Mouse (Mus musculus) thymus, adult 2 months (tissue): ENCODE measurements around the gene Cacna1e.

ENCODE experiments used
- CTCF ChIP-seq: fragments of 200-500 bp; IDR thresholded peaks from 2 replicates; pipeline ENCODE4 v1.5.1; 2012; ENCODE audit warnings: mild to moderate bottlenecking, control low read depth, low read length, moderate library complexity, borderline replicate concordance; ENCODE audit not compliant: control insufficient read depth, poor library complexity, insufficient read depth; ENCODE audit errors: extremely low read depth
- POLR2A ChIP-seq: fragments of 200-500 bp; IDR thresholded peaks from 2 replicates; pipeline ENCODE4 v1.6.1; 2012; ENCODE audit warnings: mild to moderate bottlenecking, low read length, control low read depth, moderate library complexity; ENCODE audit not compliant: control insufficient read depth, poor library complexity, insufficient read depth; ENCODE audit errors: extremely low read depth

DNA sequence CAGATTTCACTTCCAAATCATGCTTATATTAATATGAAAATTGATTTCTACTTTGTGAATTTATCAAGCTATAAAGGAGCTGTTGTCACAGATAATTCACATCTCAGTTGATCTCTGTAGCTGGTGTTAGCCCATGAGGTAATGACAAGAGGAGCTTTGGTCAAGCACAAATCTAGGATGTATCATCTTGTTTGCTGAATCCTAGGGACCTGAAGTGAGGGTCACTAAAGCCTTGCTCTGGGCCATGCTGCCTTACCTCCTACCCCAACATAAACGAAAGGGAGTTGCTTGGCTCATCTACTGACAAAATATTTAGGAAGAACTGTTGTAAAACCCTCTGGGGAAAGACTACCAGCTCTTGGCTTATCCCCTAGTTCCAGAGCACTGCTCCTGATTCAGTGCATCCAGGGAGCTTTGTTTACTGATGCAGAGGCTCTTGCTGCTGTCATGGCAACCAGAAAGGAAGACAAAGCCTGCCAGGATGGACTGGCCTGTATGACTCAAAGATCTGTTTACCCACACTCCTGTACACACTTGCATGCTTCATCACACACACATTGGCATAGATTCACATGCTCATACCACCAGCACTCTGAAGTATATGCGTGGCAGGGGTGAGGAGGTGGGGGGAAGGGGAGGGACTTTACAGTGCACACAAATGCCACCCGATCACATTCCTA lies 384.0 kb downstream of the Cacna1e start:
- TF ChIP-seq POLR2A (no peak), CTCF (no peak)
